In the genomic region with DNA sequence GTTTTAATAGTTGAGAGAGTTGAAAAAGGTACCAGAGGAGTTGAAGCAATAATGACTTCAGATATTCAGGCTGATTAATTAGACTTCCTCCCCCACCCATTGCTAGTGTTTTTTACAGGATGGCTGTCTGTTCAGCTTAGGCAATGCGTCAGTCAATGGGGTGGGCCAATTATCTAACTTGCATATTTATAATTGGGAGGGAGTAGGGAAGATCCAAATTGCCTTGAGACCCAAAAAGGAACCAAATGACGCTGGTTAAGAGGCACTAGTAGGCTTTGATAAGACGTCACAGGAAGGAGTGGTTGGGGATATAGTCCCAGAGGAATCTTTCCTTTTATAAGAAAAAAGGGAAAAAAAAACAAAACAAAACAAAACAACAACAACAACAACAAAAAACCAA, we compare ENCODE assay signal across 18 mouse cellular contexts. TPM values are rescaled to one million over a fixed set of nuclear protein-coding genes. Genes with fewer than 3 reads are reported as not detected.
DNase-seq lines count a peak whose midpoint lies in the region; ATAC-seq and TF ChIP-seq lines count a peak whose summit lies in the region.
"Had no signal": no experiment of that assay in that cellular context is flagged by ENCODE, and none has a peak within 500 bp of the region (broad histone marks: within the 10 kb centered on the region; RNA-seq: fewer than 3 reads in every experiment).

No protein-coding gene starts in this region.

- no peaks in the 10 kb centered on the region for H3K9me3 ChIP-seq in forebrain, embryonic 13.5 days (replicated peaks)
- H3K9me3 ChIP-seq in forebrain, embryonic 12.5 days, result no peaks in the 10 kb centered on the region
- H3K9me3 ChIP-seq: embryonic facial prominence, embryonic 13.5 days; forebrain, embryonic 15.5 days had no signal

- H3K36me3 ChIP-seq in forebrain, embryonic 13.5 days (ENCODE audit: poor library complexity, severe bottlenecking), result no peaks in the 10 kb centered on the region
- no peaks in the 10 kb centered on the region for H3K36me3 ChIP-seq in forebrain, embryonic 12.5 days (replicated peaks)
- H3K36me3 ChIP-seq: embryonic facial prominence, embryonic 13.5 days; forebrain, embryonic 15.5 days had no signal

- TF ChIP-seq POLR2A in brain, embryonic 14.5 days (IDR thresholded peaks at IDR 0.05; ENCODE audit: borderline replicate concordance, extremely low read depth, insufficient read depth, insufficient read length, poor library complexity, severe bottlenecking), result no peak

- 35% methylated on average over 3 of the region's 3 CpGs for WGBS in forebrain, embryonic 13.5 days
- WGBS in forebrain, embryonic 12.5 days, result 56% methylated on average over 3 of the region's 3 CpGs

- no peak for TF ChIP-seq CTCF in brain, embryonic 14.5 days (IDR thresholded peaks at IDR 0.05; ENCODE audit: borderline replicate concordance, extremely low read depth, insufficient read depth, insufficient read length)

- peak; percentile 51; the same call in 1 of the 2 replicates for ATAC-seq in forebrain, embryonic 13.5 days
- ATAC-seq in forebrain, embryonic 12.5 days (ENCODE audit: low FRiP score), result no peak
- ATAC-seq: forebrain, embryonic 15.5 days; forebrain, postnatal 0 days had no signal

- no peak overlapping the region for H3K27ac ChIP-seq in forebrain, embryonic 13.5 days
- H3K27ac ChIP-seq in forebrain, embryonic 12.5 days, result no peak overlapping the region
- H3K27ac ChIP-seq: embryonic facial prominence, embryonic 13.5 days; forebrain, embryonic 15.5 days had no signal

- peak; percentile 55 for DNase-seq in brain, embryonic 14.5 days (ENCODE audit: low read depth)
- DNase-seq in retina, embryonic 14.5 days (ENCODE audit: low spot score), result peak; percentile 33
- no peak for DNase-seq in layer of hippocampus, adult 18-20 months (ENCODE audit: low spot score in 2 of 2)
- DNase-seq in layer of hippocampus, postnatal 14 days (ENCODE audit: low spot score in 2 of 2), result no peak
- DNase-seq: adrenal gland, adult 2 months; adrenal gland, postnatal 10 days; adrenal gland, postnatal 25 days; cerebellum, adult 11-12 months; cerebellum, adult 2 months; cerebellum, adult 9-10 months; cerebellum, postnatal 10 days; cerebellum, postnatal 25 days; forebrain, postnatal 0 days had no signal

- H3K4me2 ChIP-seq in forebrain, embryonic 13.5 days, result no peak overlapping the region
- H3K4me2 ChIP-seq in forebrain, embryonic 12.5 days, result no peak overlapping the region
- H3K4me2 ChIP-seq: embryonic facial prominence, embryonic 13.5 days; forebrain, embryonic 15.5 days had no signal

- no peak overlapping the region for H3K9ac ChIP-seq in forebrain, embryonic 13.5 days
- H3K9ac ChIP-seq in forebrain, embryonic 12.5 days, result no peak overlapping the region
- H3K9ac ChIP-seq: embryonic facial prominence, embryonic 13.5 days; forebrain, embryonic 15.5 days; forebrain, postnatal 0 days had no signal

- H3K4me1 ChIP-seq in forebrain, embryonic 13.5 days, result peaks cover 6% of the 10 kb centered on the region; the same call in 1 of the 2 replicates
- peaks cover 2% of the 10 kb centered on the region; the same call in 1 of the 2 replicates for H3K4me1 ChIP-seq in forebrain, embryonic 12.5 days
- H3K4me1 ChIP-seq: embryonic facial prominence, embryonic 13.5 days had no signal

- no peak overlapping the region for H3K4me3 ChIP-seq in forebrain, embryonic 13.5 days
- H3K4me3 ChIP-seq in forebrain, embryonic 12.5 days (replicated peaks), result no peak overlapping the region
- H3K4me3 ChIP-seq: embryonic facial prominence, embryonic 13.5 days; forebrain, embryonic 15.5 days had no signal

- H3K27me3 ChIP-seq in forebrain, embryonic 13.5 days, result no peaks in the 10 kb centered on the region
- no peaks in the 10 kb centered on the region for H3K27me3 ChIP-seq in forebrain, embryonic 12.5 days
- H3K27me3 ChIP-seq: embryonic facial prominence, embryonic 13.5 days; forebrain, embryonic 15.5 days had no signal

RNA-seq across cellular contexts. Expression of a gene that starts 49.6 kb away (rescaled TPM):
- 7.2 and 8.2 TPM in 2 replicates for polyA plus RNA-seq in forebrain, embryonic 13.5 days (2015; fragmentation: Nextera tagmentation; extraction: Ambion mirVana)
- polyA plus RNA-seq in forebrain, embryonic 12.5 days (2016; fragmentation: Nextera tagmentation; extraction: Ambion mirVana), result 7.9 and 9.4 TPM in 2 replicates
- polyA plus RNA-seq in brain, embryonic 14.5 days (2012; rRNA removed), result 10.0 and 25.8 TPM in 2 replicates
- total RNA-seq in layer of hippocampus, adult 18-20 months (2021), result 10 to 100 TPM; 57.1 to 58.3 TPM
- 10 to 100 TPM; 71.9 to 76.5 TPM for total RNA-seq in layer of hippocampus, postnatal 14 days (2021)
- total RNA-seq: MEL had no signal

Comparison
In these comparisons a context has a peak if more than half of its experiments do, and no peak if none do; other contexts are left out.
1. DNase-seq: peak in brain, embryonic 14.5 days (single experiment) and retina, embryonic 14.5 days (single experiment); none in layer of hippocampus, adult 18-20 months (0 of 2) and layer of hippocampus, postnatal 14 days (0 of 2).